Mouse (Mus musculus) liver, postnatal 0 days (tissue): ENCODE results near the gene Cst3. TPM values are rescaled to one million over a fixed set of nuclear protein-coding genes. Genes with fewer than 3 reads are reported as not detected.
A peak's percentile ranks its signal among the peaks of the same experiment; 100 is the strongest.

ENCODE experiments used
- ATAC-seq: fragments of 200-750 bp; cut with Nextera tagmentation; 2 replicates; pipeline ENCODE4 v1.8.0; 2017; ENCODE audit warnings: mild to moderate bottlenecking, moderate library complexity
- DNase-seq: peaks from one replicate; pipeline ENCODE4 v3.0.0-alpha.2; 2016
- H3K27ac ChIP-seq: fragments of 300-500 bp; sonication (generic); 2 replicates; pipeline ENCODE4 v1.5.1; 2014; ENCODE audit warnings: antibody characterized with exemption, moderate library complexity, mild to moderate bottlenecking, low read depth
- H3K27me3 ChIP-seq: fragments of 300-500 bp; sonication (generic); 2 replicates; pipeline ENCODE4 v1.6.1; 2014; ENCODE audit warnings: low read length, control low read depth, mixed read lengths; ENCODE audit not compliant: insufficient read depth
- H3K36me3 ChIP-seq: fragments of 300-500 bp; sonication (generic); replicated peaks from 2 replicates; pipeline ENCODE4 v1.6.1; 2014; ENCODE audit warnings: mild to moderate bottlenecking, control low read depth, low read length, moderate library complexity, mixed read lengths; ENCODE audit not compliant: insufficient read depth
- H3K4me1 ChIP-seq: fragments of 300-500 bp; sonication (generic); 2 replicates; pipeline ENCODE4 v1.6.1; 2014; ENCODE audit warnings: antibody characterized with exemption, mild to moderate bottlenecking, control low read depth; ENCODE audit not compliant: insufficient read depth
- H3K4me2 ChIP-seq: fragments of 300-500 bp; sonication (generic); 2 replicates; pipeline ENCODE4 v1.6.1; 2014; ENCODE audit warnings: low read depth, mild to moderate bottlenecking, low read length, moderate library complexity, mixed read lengths
- H3K4me3 ChIP-seq: fragments of 300-500 bp; sonication (generic); 2 replicates; pipeline ENCODE4 v1.5.1; 2014; ENCODE audit warnings: low read depth, low read length
- H3K9ac ChIP-seq: fragments of 300-500 bp; sonication (generic); replicated peaks from 2 replicates; pipeline ENCODE4 v1.6.1; 2014; ENCODE audit warnings: mild to moderate bottlenecking, moderate library complexity
- H3K9me3 ChIP-seq: fragments of 300-500 bp; sonication (generic); 2 replicates; pipeline ENCODE4 v1.6.1; 2016; ENCODE audit warnings: mild to moderate bottlenecking, control low read depth, low read length, mixed read lengths
- CTCF ChIP-seq: sonication (generic); IDR thresholded peaks from 2 replicates; pipeline ENCODE4 v1.5.1; 2016; ENCODE audit warnings: antibody characterized with exemption, low read depth
- EP300 ChIP-seq: IDR thresholded peaks from 2 replicates; pipeline ENCODE4 v1.6.1; 2016; ENCODE audit warnings: antibody characterized with exemption, low read depth, mild to moderate bottlenecking
- WGBS: fragments of 180-500 bp; shearing (Covaris S2); extraction: QIAGEN DNeasy Blood & Tissue Kit; methylation state at CpG from one replicate; pipeline ENCODE4 v1.1.7; 2014; ENCODE audit not compliant: insufficient replicate concordance; 5-methylcytosine and 5-hydroxymethylcytosine counted together
- polyA plus RNA-seq: library from polyadenylated mRNA; unstranded; fragments of >200 nt; fragmentation: Nextera tagmentation; extraction: Ambion mirVana; gene quantifications from 2 replicates; pipeline ENCODE4 v1.2.1, GENCODE M21; 2015

Cst3 gene
- polyA plus RNA-seq, 1 experiment from 2014 or later, result 313 TPM

- Histone ChIP-seq H3K4me1 (no peaks in the 10 kb centered on the region), H3K36me3 (no peaks in the 10 kb centered on the region), H3K27me3 (0 out of 2 replicates have a peak, but pooled peaks cover 6% of the 10 kb centered on the region), H3K9ac (no peak overlapping the region), H3K4me2 (no peak overlapping the region), H3K9me3 (no peaks in the 10 kb centered on the region), H3K4me3 (no peak overlapping the region), H3K27ac (no peak overlapping the region)
- DNase-seq, result no peak
- no peak for TF ChIP-seq CTCF
- TF ChIP-seq EP300, result no peak
- WGBS, result 70% methylated on average over 3 of the region's 3 CpGs
- no peak for ATAC-seq
Measured at GRCm38 (mm10) chr2:148889331-148890010, 14.0 kb upstream of the Cst3 start.

GRCm38 (mm10) chr2:148888872-148889271 is 13.4 kb upstream of the Cst3 start:
- Histone ChIP-seq H3K9ac (no peak overlapping the region), H3K27ac (no peak overlapping the region), H3K27me3 (0 out of 2 replicates have a peak, but pooled peaks cover 6% of the 10 kb centered on the region), H3K36me3 (no peaks in the 10 kb centered on the region), H3K4me1 (no peaks in the 10 kb centered on the region), H3K9me3 (no peaks in the 10 kb centered on the region), H3K4me2 (no peak overlapping the region), H3K4me3 (no peak overlapping the region)
- ATAC-seq (no peak), DNase-seq (no peak)
- TF ChIP-seq CTCF (no peak), EP300 (no peak)
- 57% methylated on average over 3 of the region's 3 CpGs for WGBS

- ATAC-seq (no peak), DNase-seq (no peak)
- TF ChIP-seq CTCF (no peak), EP300 (no peak)
- Histone ChIP-seq H3K4me1 (no peaks in the 10 kb centered on the region), H3K4me3 (no peak overlapping the region), H3K36me3 (no peaks in the 10 kb centered on the region), H3K27ac (no peak overlapping the region), H3K9me3 (no peaks in the 10 kb centered on the region), H3K27me3 (0 out of 2 replicates have a peak, but pooled peaks cover 6% of the 10 kb centered on the region), H3K4me2 (no peak overlapping the region), H3K9ac (no peak overlapping the region)
Measured at GRCm38 (mm10) chr2:148884738-148885137, 9.2 kb upstream of the Cst3 start.

GRCm38 (mm10) chr2:148879199-148879598 is 3.7 kb upstream of the Cst3 start:
- ATAC-seq, result no peak
- Histone ChIP-seq H3K4me2 (no peak overlapping the region), H3K4me1 (peaks cover 13% of the 10 kb centered on the region), H3K27ac (no peak overlapping the region), H3K4me3 (no peak overlapping the region), H3K9ac (no peak overlapping the region), H3K9me3 (no peaks in the 10 kb centered on the region), H3K27me3 (no peaks in the 10 kb centered on the region), H3K36me3 (no peaks in the 10 kb centered on the region)
- 78% methylated on average over 1 of the region's 1 CpGs for WGBS
- TF ChIP-seq CTCF, result no peak
- no peak for TF ChIP-seq EP300
- DNase-seq, result no peak

- Histone ChIP-seq H3K27ac (no peak overlapping the region), H3K9ac (no peak overlapping the region), H3K27me3 (no peaks in the 10 kb centered on the region), H3K36me3 (no peaks in the 10 kb centered on the region), H3K4me1 (peaks cover 18% of the 10 kb centered on the region), H3K4me2 (no peak overlapping the region), H3K9me3 (no peaks in the 10 kb centered on the region), H3K4me3 (no peak overlapping the region)
- ATAC-seq, result no peak
- no peak for DNase-seq
- 14% methylated on average over 2 of the region's 2 CpGs for WGBS
- TF ChIP-seq EP300 (no peak), CTCF (no peak)
Measured at GRCm38 (mm10) chr2:148878641-148879130, 3.2 kb upstream of the Cst3 start.

GRCm38 (mm10) chr2:148877016-148877770 is 1.7 kb upstream of the Cst3 start:
- peaks cover 28% of the 10 kb centered on the region for H3K4me1 ChIP-seq
- H3K9me3 ChIP-seq, result no peaks in the 10 kb centered on the region
- no peak for DNase-seq
- H3K36me3 ChIP-seq, result peaks cover 9% of the 10 kb centered on the region
- WGBS, result 18% methylated on average over 3 of the region's 3 CpGs
- H3K27ac ChIP-seq, result peak overlapping the region; percentile 37
- ATAC-seq, result no peak
- H3K4me3 ChIP-seq, result no peak overlapping the region
- no peak for TF ChIP-seq EP300
- TF ChIP-seq CTCF, result no peak
- H3K4me2 ChIP-seq, result no peak overlapping the region
- no peaks in the 10 kb centered on the region for H3K27me3 ChIP-seq
- no peak overlapping the region for H3K9ac ChIP-seq
